Mouse (Mus musculus) cerebellum, adult 2 months (tissue): ENCODE measurements at regions not wholly inside any gene's neighbourhood (a gene's known extent, or its start where the extent isn't known, plus 50 kb on each side); places are given as distances from the start of the nearest gene placed in this dataset.
A peak's percentile ranks its signal among the peaks of the same experiment; 100 is the strongest.

Experiments used
- DNase-seq, 2 experiments: peaks; one replicate each; pipeline ENCODE4 v3.0.0; 2021
- H3K27ac ChIP-seq: fragments of 200-500 bp; 2 replicates; pipeline ENCODE4 v1.5.1; 2012; ENCODE audit warnings: low read length, control low read depth, inconsistent platforms; ENCODE audit not compliant: insufficient read depth
- H3K27me3 ChIP-seq: fragments of 200-500 bp; 2 replicates; pipeline ENCODE4 v1.6.1; 2012; ENCODE audit warnings: inconsistent platforms, mild to moderate bottlenecking, low read length, moderate library complexity; ENCODE audit not compliant: control insufficient read depth, insufficient read depth
- H3K4me1 ChIP-seq: fragments of 200-500 bp; 2 replicates; pipeline ENCODE4 v1.6.1; 2011; ENCODE audit warnings: low read length; ENCODE audit not compliant: control insufficient read depth, insufficient read depth
- H3K4me3 ChIP-seq: fragments of 200-500 bp; replicated peaks from 2 replicates; pipeline ENCODE3; 2011; ENCODE audit warnings: mild to moderate bottlenecking, low read depth, low read length, control low read depth; ENCODE audit not compliant: insufficient read depth
- CTCF ChIP-seq: fragments of 200-500 bp; IDR thresholded peaks from 2 replicates; pipeline ENCODE4 v1.5.1; 2011; ENCODE audit warnings: low read depth, mild to moderate bottlenecking, control low read depth, low read length, moderate library complexity, borderline replicate concordance; ENCODE audit not compliant: insufficient read depth
- POLR2A ChIP-seq: fragments of 200-500 bp; IDR thresholded peaks from 2 replicates; pipeline ENCODE4 v1.6.1; 2011; ENCODE audit warnings: low read length, control low read depth, borderline replicate concordance; ENCODE audit not compliant: insufficient read depth
- WGBS: fragments of 180-500 bp; shearing (Covaris S2); methylation state at CpG from one replicate; pipeline ENCODE4 v1.1.7; 2018; 5-methylcytosine and 5-hydroxymethylcytosine counted together

- TF ChIP-seq CTCF (no peak), POLR2A (no peak)
These were observed 303.5 kb upstream of the Mgmt start for GRCm38 (mm10) chr7:136590947-136591346.

GRCm38 (mm10) chr7:136607278-136608120 lies 286.9 kb upstream of the Mgmt start:
- no peak for DNase-seq
- Histone ChIP-seq H3K27me3 (no peaks in the 10 kb centered on the region; the same call in 1 of the 2 replicates), H3K4me1 (no peaks in the 10 kb centered on the region), H3K27ac (no peak overlapping the region), H3K4me3 (no peak overlapping the region)
- 90% methylated on average over 7 of the region's 7 CpGs for WGBS
- TF ChIP-seq CTCF: no peak
- no peak for TF ChIP-seq POLR2A

More at GRCm38 (mm10) chr7:136590947-136591346, 303.5 kb upstream of the Mgmt start:
- Histone ChIP-seq H3K27me3 (no peaks in the 10 kb centered on the region), H3K27ac (no peak overlapping the region), H3K4me1 (no peaks in the 10 kb centered on the region), H3K4me3 (no peak overlapping the region)
- no peak for DNase-seq

GRCm38 (mm10) chr7:136613496-136613895 lies 280.9 kb upstream of the Mgmt start:
- H3K27ac ChIP-seq: no peak overlapping the region
- H3K27me3 ChIP-seq: no peaks in the 10 kb centered on the region; the same call in 1 of the 2 replicates
- WGBS: 41% methylated on average over 4 of the region's 4 CpGs
- H3K4me1 ChIP-seq: no peaks in the 10 kb centered on the region
- no peak overlapping the region for H3K4me3 ChIP-seq
- DNase-seq: no peak
- TF ChIP-seq POLR2A (no peak), CTCF (no peak)

GRCm38 (mm10) chr7:136624496-136624895 lies 269.9 kb upstream of the Mgmt start:
- no peak overlapping the region for H3K27ac ChIP-seq
- WGBS: 59% methylated on average over 4 of the region's 4 CpGs
- H3K4me3 ChIP-seq: no peak overlapping the region
- no peaks in the 10 kb centered on the region for H3K4me1 ChIP-seq
- no peak for DNase-seq
- TF ChIP-seq POLR2A (no peak), CTCF (no peak)
- no peaks in the 10 kb centered on the region; the same call in 1 of the 2 replicates for H3K27me3 ChIP-seq

GRCm38 (mm10) chr7:136631089-136631488 lies 263.3 kb upstream of the Mgmt start:
- Histone ChIP-seq H3K27me3 (no peaks in the 10 kb centered on the region; the same call in 1 of the 2 replicates), H3K4me1 (peaks cover 3% of the 10 kb centered on the region), H3K27ac (no peak overlapping the region), H3K4me3 (no peak overlapping the region)
- 3% methylated on average over 3 of the region's 3 CpGs for WGBS
- no peak for TF ChIP-seq POLR2A
- no peak for TF ChIP-seq CTCF
- DNase-seq: peak; percentile 81 to 85

- Histone ChIP-seq H3K4me3 (no peak overlapping the region), H3K27me3 (no peaks in the 10 kb centered on the region; the same call in 1 of the 2 replicates), H3K4me1 (no peaks in the 10 kb centered on the region), H3K27ac (no peak overlapping the region)
- DNase-seq: no peak
- no peak for TF ChIP-seq CTCF
- TF ChIP-seq POLR2A: no peak
- 56% methylated on average over 5 of the region's 5 CpGs for WGBS
These were observed 254.3 kb upstream of the Mgmt start for GRCm38 (mm10) chr7:136640160-136640559.

GRCm38 (mm10) chr7:136640771-136641170 lies 253.6 kb upstream of the Mgmt start:
- H3K4me1 ChIP-seq: no peaks in the 10 kb centered on the region
- DNase-seq: no peak
- H3K27me3 ChIP-seq: no peaks in the 10 kb centered on the region; the same call in 1 of the 2 replicates
- no peak overlapping the region for H3K4me3 ChIP-seq
- H3K27ac ChIP-seq: no peak overlapping the region
- TF ChIP-seq POLR2A (no peak), CTCF (no peak)
- 23% methylated on average over 7 of the region's 7 CpGs for WGBS

- H3K4me3 ChIP-seq: no peak overlapping the region
- no peak for DNase-seq
- TF ChIP-seq CTCF: no peak
- no peak for TF ChIP-seq POLR2A
- H3K4me1 ChIP-seq: no peaks in the 10 kb centered on the region
- no peaks in the 10 kb centered on the region; the same call in 1 of the 2 replicates for H3K27me3 ChIP-seq
- no peak overlapping the region for H3K27ac ChIP-seq
- WGBS: 87% methylated on average over 4 of the region's 4 CpGs
These were observed 244.6 kb upstream of the Mgmt start for GRCm38 (mm10) chr7:136649796-136650195.
